10 mouse cellular contexts compared by ENCODE assay signal in genomic region chr4:116448673-116449072, GRCm38 (mm10). TPM values are rescaled to one million over a fixed set of nuclear protein-coding genes. Genes with fewer than 3 reads are reported as not detected.
DNase-seq lines count a peak whose midpoint lies in the region; ATAC-seq and TF ChIP-seq lines count a peak whose summit lies in the region.
"Had no signal": no experiment of that assay in that cellular context is flagged by ENCODE, and none has a peak within 500 bp of the region (broad histone marks: within the 10 kb centered on the region; RNA-seq: fewer than 3 reads in every experiment).

No protein-coding gene starts in this region.

- H3K36me3 ChIP-seq in intestine, postnatal 0 days (ENCODE audit: control insufficient read depth, insufficient read depth): no peaks in the 10 kb centered on the region
- H3K36me3 ChIP-seq in intestine, embryonic 15.5 days: no peaks in the 10 kb centered on the region
- no peaks in the 10 kb centered on the region for H3K36me3 ChIP-seq in heart, embryonic 16.5 days (ENCODE audit: control insufficient read depth, insufficient read depth)
- no peaks in the 10 kb centered on the region for H3K36me3 ChIP-seq in liver, embryonic 11.5 days (ENCODE audit: control insufficient read depth, insufficient read depth, low read length)
- H3K36me3 ChIP-seq: embryonic facial prominence, embryonic 12.5 days; lung, embryonic 15.5 days had no signal

- CTCF ChIA-PET in Patski (lab: Charles Lee): interaction anchor here (0.6 kb wide), 1 partner anchor 68 kb away, joined by 4 read pairs; no protein-coding TSS in a partner anchor

- POLR2A ChIA-PET in Patski (lab: Charles Lee): no interaction called here

- H3K27ac ChIP-seq in intestine, postnatal 0 days (ENCODE audit: low read depth, low read length): peak overlapping the region; percentile 35; the same call in 1 of the 2 replicates
- no peak overlapping the region for H3K27ac ChIP-seq in intestine, embryonic 15.5 days
- no peak overlapping the region for H3K27ac ChIP-seq in heart, embryonic 16.5 days (ENCODE audit: low read length)
- no peak overlapping the region for H3K27ac ChIP-seq in liver, embryonic 11.5 days (ENCODE audit: low read depth, low read length)
- H3K27ac ChIP-seq: embryonic facial prominence, embryonic 12.5 days; lung, embryonic 15.5 days had no signal

- no peak overlapping the region for H3K4me2 ChIP-seq in intestine, postnatal 0 days (replicated peaks; ENCODE audit: low read depth)
- H3K4me2 ChIP-seq in intestine, embryonic 15.5 days (replicated peaks): no peak overlapping the region
- H3K4me2 ChIP-seq in heart, embryonic 16.5 days (ENCODE audit: low read depth, low read length): peak overlapping the region; percentile 42; the same call in 1 of the 2 replicates
- H3K4me2 ChIP-seq in liver, embryonic 11.5 days: peak overlapping the region; percentile 17; the same call in 1 of the 2 replicates
- H3K4me2 ChIP-seq: embryonic facial prominence, embryonic 12.5 days; lung, embryonic 15.5 days had no signal

- DNase-seq in Patski (ENCODE audit: low read depth, low spot score): no peak
- DNase-seq in cerebellum, postnatal 14 days: peak; percentile 71 to 77
- peak; percentile 37 for DNase-seq in liver, embryonic 11.5 days (ENCODE audit: low spot score)
- DNase-seq in retina, postnatal 1 day: peak; percentile 83
- peak; percentile 48 for DNase-seq in urinary bladder, postnatal 14 days (ENCODE audit: low spot score)

- WGBS in intestine, postnatal 0 days: 54% methylated on average over 8 of the region's 8 CpGs
- 55% methylated on average over 8 of the region's 8 CpGs for whole genome bisulfite sequencing in intestine, embryonic 15.5 days
- 36% methylated on average over 8 of the region's 8 CpGs for WGBS in heart, embryonic 16.5 days
- WGBS in liver, embryonic 11.5 days: 46% methylated on average over 8 of the region's 8 CpGs

- no peaks in the 10 kb centered on the region for H3K27me3 ChIP-seq in intestine, postnatal 0 days (replicated peaks; ENCODE audit: control insufficient read depth, insufficient read depth, low read length)
- H3K27me3 ChIP-seq in intestine, embryonic 15.5 days (replicated peaks): no peaks in the 10 kb centered on the region
- H3K27me3 ChIP-seq in Patski: no peaks in the 10 kb centered on the region
- no peaks in the 10 kb centered on the region for H3K27me3 ChIP-seq in heart, embryonic 16.5 days (ENCODE audit: control insufficient read depth, insufficient read depth, low read length)
- H3K27me3 ChIP-seq in liver, embryonic 11.5 days (replicated peaks; ENCODE audit: control insufficient read depth, insufficient read depth, low read length): no peaks in the 10 kb centered on the region
- H3K27me3 ChIP-seq: embryonic facial prominence, embryonic 12.5 days; lung, embryonic 15.5 days had no signal

- in situ Hi-C loops in Patski (cut with MboI; ENCODE audit: low pct_unique_long_range_greater_than_20kb): no loop called here

- no peak for ATAC-seq in intestine, postnatal 0 days
- no peak for ATAC-seq in intestine, embryonic 15.5 days
- no peak for ATAC-seq in Patski
- ATAC-seq in heart, embryonic 16.5 days (replicated peaks; ENCODE audit: extremely low read depth, insufficient read depth, low FRiP score): no peak
- ATAC-seq in liver, embryonic 11.5 days (replicated peaks; ENCODE audit: low FRiP score): no peak

- no peaks in the 10 kb centered on the region for H3K9me3 ChIP-seq in intestine, postnatal 0 days (ENCODE audit: control insufficient read depth)
- H3K9me3 ChIP-seq in intestine, embryonic 15.5 days: no peaks in the 10 kb centered on the region
- H3K9me3 ChIP-seq in heart, embryonic 16.5 days (replicated peaks; ENCODE audit: control insufficient read depth, low read length): no peaks in the 10 kb centered on the region
- no peaks in the 10 kb centered on the region for H3K9me3 ChIP-seq in liver, embryonic 11.5 days (ENCODE audit: control insufficient read depth, low read length)
- H3K9me3 ChIP-seq: embryonic facial prominence, embryonic 12.5 days; lung, embryonic 15.5 days had no signal

- peak; percentile 91 for TF ChIP-seq CTCF in intestine, postnatal 0 days (IDR thresholded peaks at IDR 0.05; ENCODE audit: low read depth)
- peak; percentile 24 for TF ChIP-seq CTCF in Patski (IDR thresholded peaks at IDR 0.05)

- no peak overlapping the region for H3K4me3 ChIP-seq in intestine, postnatal 0 days (ENCODE audit: low read depth, low read length)
- H3K4me3 ChIP-seq in intestine, embryonic 15.5 days (replicated peaks): no peak overlapping the region
- H3K4me3 ChIP-seq in heart, embryonic 16.5 days (ENCODE audit: low read length): no peak overlapping the region
- H3K4me3 ChIP-seq in liver, embryonic 11.5 days (ENCODE audit: low read depth, low read length): no peak overlapping the region
- H3K4me3 ChIP-seq: embryonic facial prominence, embryonic 12.5 days; lung, embryonic 15.5 days had no signal

- H3K9ac ChIP-seq in intestine, postnatal 0 days (ENCODE audit: low read depth, low read length): no peak overlapping the region
- H3K9ac ChIP-seq in intestine, embryonic 15.5 days: no peak overlapping the region
- no peak overlapping the region for H3K9ac ChIP-seq in heart, embryonic 16.5 days (ENCODE audit: low read length)
- no peak overlapping the region for H3K9ac ChIP-seq in liver, embryonic 11.5 days (ENCODE audit: low read depth, low read length)
- H3K9ac ChIP-seq: embryonic facial prominence, embryonic 12.5 days; lung, embryonic 15.5 days had no signal

- H3K4me1 ChIP-seq in intestine, postnatal 0 days (replicated peaks; ENCODE audit: control insufficient read depth, insufficient read depth, low read length): peaks cover 4% of the 10 kb centered on the region
- H3K4me1 ChIP-seq in intestine, embryonic 15.5 days (replicated peaks): no peaks in the 10 kb centered on the region
- H3K4me1 ChIP-seq in heart, embryonic 16.5 days (ENCODE audit: control insufficient read depth, insufficient read depth, low read length): no peaks in the 10 kb centered on the region; the same call in 1 of the 2 replicates
- no peaks in the 10 kb centered on the region for H3K4me1 ChIP-seq in liver, embryonic 11.5 days (replicated peaks; ENCODE audit: control insufficient read depth, insufficient read depth, low read length)
- H3K4me1 ChIP-seq: embryonic facial prominence, embryonic 12.5 days; lung, embryonic 15.5 days had no signal

RNA-seq across cellular contexts. Expression of gene Mast2, which starts 15.3 kb away (rescaled TPM):
- polyA plus RNA-seq in intestine, postnatal 0 days (2015; fragmentation: Nextera tagmentation; extraction: Ambion mirVana): 9.6 TPM in 2 replicates
- 13.3 and 13.5 TPM in 2 replicates for polyA plus RNA-seq in intestine, embryonic 15.5 days (2015; fragmentation: Nextera tagmentation; extraction: Ambion mirVana)
- 36.5 TPM for polyA plus RNA-seq in Patski (2021)
- 16.3 TPM in 2 replicates for polyA plus RNA-seq in heart, embryonic 16.5 days (2015; fragmentation: Nextera tagmentation; extraction: Ambion mirVana)
- 19.5 and 21.9 TPM in 2 replicates for polyA plus RNA-seq in liver, embryonic 11.5 days (2014; fragmentation: Nextera tagmentation; extraction: Ambion mirVana)

RNA-seq across cellular contexts. Expression of gene Ipp, which starts 58.7 kb away (rescaled TPM):
- 8.8 and 9.1 TPM in 2 replicates for polyA plus RNA-seq in intestine, postnatal 0 days (2015; fragmentation: Nextera tagmentation; extraction: Ambion mirVana)
- polyA plus RNA-seq in intestine, embryonic 15.5 days (2015; fragmentation: Nextera tagmentation; extraction: Ambion mirVana): 15.7 and 16.5 TPM in 2 replicates
- polyA plus RNA-seq in Patski (2021): 15.9 TPM
- 16.2 and 16.3 TPM in 2 replicates for polyA plus RNA-seq in heart, embryonic 16.5 days (2015; fragmentation: Nextera tagmentation; extraction: Ambion mirVana)
- polyA plus RNA-seq in liver, embryonic 11.5 days (2014; fragmentation: Nextera tagmentation; extraction: Ambion mirVana): 8.5 and 9.6 TPM in 2 replicates

Comparison
In these comparisons a context has a peak if more than half of its experiments do, and no peak if none do; other contexts are left out.
1. H3K4me2 ChIP-seq: peak in heart, embryonic 16.5 days (single experiment) and liver, embryonic 11.5 days (single experiment); none in intestine, postnatal 0 days (single experiment) and intestine, embryonic 15.5 days (single experiment).